Mouse (Mus musculus): ENCODE measurements around the gene Dtx3l.

- no peak for TF ChIP-seq POLR2A (IDR thresholded peaks at IDR 0.05; ENCODE audit: extremely low read depth, insufficient read depth, low read length)
- no peak for TF ChIP-seq CTCF (IDR thresholded peaks at IDR 0.05; ENCODE audit: extremely low read depth, insufficient read depth, low read length)
These were observed 28.4 kb upstream of the Dtx3l start for GRCm38 (mm10) chr16:35967319-35967718.

All from cortical plate, adult 2 months (tissue).